Mouse (Mus musculus): ENCODE data around the gene Timm17b. TPM values are rescaled to one million over a fixed set of nuclear protein-coding genes. Genes with fewer than 3 reads are reported as not detected.

The Timm17b gene
- polyA plus RNA-seq, 1 experiment from 2014 or later, result 227 TPM

GRCm38 (mm10) chrX:7936874-7937273 lies 37.7 kb downstream of the Timm17b start:
- peaks cover 25% of the 10 kb centered on the region; the same call in 1 of the 2 replicates for H3K36me3 ChIP-seq (ENCODE audit: control insufficient read depth, insufficient read depth, low read length)
- H3K4me2 ChIP-seq (ENCODE audit: low read length), result no peak overlapping the region
- H3K9ac ChIP-seq (ENCODE audit: low read length), result no peak overlapping the region
- H3K27ac ChIP-seq (ENCODE audit: low read depth, low read length), result no peak overlapping the region
- no peaks in the 10 kb centered on the region for H3K4me1 ChIP-seq (ENCODE audit: control insufficient read depth, insufficient read depth, low read length)
- H3K4me3 ChIP-seq (ENCODE audit: low read depth, low read length), result no peak overlapping the region
- WGBS, result 66% methylated on average over 11 of the region's 11 CpGs
- ATAC-seq (no peak), DNase-seq (ENCODE audit: low spot score) (no peak)
- no peaks in the 10 kb centered on the region for H3K27me3 ChIP-seq (replicated peaks; ENCODE audit: control insufficient read depth, insufficient read depth, low read length)
- H3K9me3 ChIP-seq (replicated peaks; ENCODE audit: control insufficient read depth, low read length), result no peaks in the 10 kb centered on the region

GRCm38 (mm10) chrX:7937667-7938066 lies 38.5 kb downstream of the Timm17b start:
- no peak overlapping the region for H3K9ac ChIP-seq (ENCODE audit: low read length)
- H3K4me1 ChIP-seq (ENCODE audit: control insufficient read depth, insufficient read depth, low read length), result no peaks in the 10 kb centered on the region
- no peaks in the 10 kb centered on the region for H3K27me3 ChIP-seq (replicated peaks; ENCODE audit: control insufficient read depth, insufficient read depth, low read length)
- no peak overlapping the region for H3K27ac ChIP-seq (ENCODE audit: low read depth, low read length)
- WGBS, result 89% methylated on average over 6 of the region's 6 CpGs
- H3K36me3 ChIP-seq (ENCODE audit: control insufficient read depth, insufficient read depth, low read length), result peaks cover 20% of the 10 kb centered on the region; the same call in 1 of the 2 replicates
- no peak overlapping the region for H3K4me2 ChIP-seq (ENCODE audit: low read length)
- no peak overlapping the region for H3K4me3 ChIP-seq (ENCODE audit: low read depth, low read length)
- H3K9me3 ChIP-seq (replicated peaks; ENCODE audit: control insufficient read depth, low read length), result no peaks in the 10 kb centered on the region
- no peak for ATAC-seq
- no peak for DNase-seq (ENCODE audit: low spot score)

GRCm38 (mm10) chrX:7945618-7946017 lies 46.5 kb downstream of the Timm17b start:
- DNase-seq (ENCODE audit: low spot score), result no peak
- no peak overlapping the region for H3K4me2 ChIP-seq (ENCODE audit: low read length)
- no peak for ATAC-seq
- no peaks in the 10 kb centered on the region for H3K4me1 ChIP-seq (ENCODE audit: control insufficient read depth, insufficient read depth, low read length)
- H3K9ac ChIP-seq (ENCODE audit: low read length), result no peak overlapping the region
- no peaks in the 10 kb centered on the region for H3K9me3 ChIP-seq (replicated peaks; ENCODE audit: control insufficient read depth, low read length)
- no peak overlapping the region for H3K27ac ChIP-seq (ENCODE audit: low read depth, low read length)
- no peaks in the 10 kb centered on the region for H3K27me3 ChIP-seq (replicated peaks; ENCODE audit: control insufficient read depth, insufficient read depth, low read length)
- H3K4me3 ChIP-seq (ENCODE audit: low read depth, low read length), result no peak overlapping the region
- 85% methylated on average over 8 of the region's 8 CpGs for WGBS
- peaks cover 6% of the 10 kb centered on the region; the same call in 1 of the 2 replicates for H3K36me3 ChIP-seq (ENCODE audit: control insufficient read depth, insufficient read depth, low read length)

GRCm38 (mm10) chrX:7947108-7947899 lies 48.1 kb downstream of the Timm17b start, which contains the start of gene Hdac6:
Hdac6 (minus strand) TSS chrX:7947889.
- Histone ChIP-seq H3K9me3 (replicated peaks; ENCODE audit: control insufficient read depth, low read length) (no peaks in the 10 kb centered on the region), H3K36me3 (ENCODE audit: control insufficient read depth, insufficient read depth, low read length) (no peaks in the 10 kb centered on the region), H3K4me3 (ENCODE audit: low read depth, low read length) (peak within 1 kb of the TSS; percentile 44), H3K27ac (ENCODE audit: low read depth, low read length) (peak within 1 kb of the TSS; percentile 36; the same call in 1 of the 2 replicates), H3K9ac (ENCODE audit: low read length) (peak within 1 kb of the TSS; percentile 60), H3K4me1 (ENCODE audit: control insufficient read depth, insufficient read depth, low read length) (no peaks in the 10 kb centered on the region), H3K27me3 (replicated peaks; ENCODE audit: control insufficient read depth, insufficient read depth, low read length) (no peaks in the 10 kb centered on the region), H3K4me2 (ENCODE audit: low read length) (peak within 1 kb of the TSS; percentile 58)
- ATAC-seq (peak; percentile 99), DNase-seq (ENCODE audit: low spot score) (no peak)
- 31% methylated on average over 37 of the region's 37 CpGs for WGBS

GRCm38 (mm10) chrX:7947900-7948492 lies 48.8 kb downstream of the Timm17b start:
- H3K27me3 ChIP-seq (replicated peaks; ENCODE audit: control insufficient read depth, insufficient read depth, low read length), result no peaks in the 10 kb centered on the region
- peak overlapping the region; percentile 49 for H3K9ac ChIP-seq (ENCODE audit: low read length)
- DNase-seq (ENCODE audit: low spot score), result peak; percentile 96
- no peaks in the 10 kb centered on the region for H3K9me3 ChIP-seq (replicated peaks; ENCODE audit: control insufficient read depth, low read length)
- peak overlapping the region; percentile 9; the same call in 1 of the 2 replicates for H3K27ac ChIP-seq (ENCODE audit: low read depth, low read length)
- no peaks in the 10 kb centered on the region for H3K4me1 ChIP-seq (ENCODE audit: control insufficient read depth, insufficient read depth, low read length)
- H3K4me2 ChIP-seq (ENCODE audit: low read length), result peak overlapping the region; percentile 41
- ATAC-seq, result no peak; the same call in 1 of the 2 replicates
- H3K36me3 ChIP-seq (ENCODE audit: control insufficient read depth, insufficient read depth, low read length), result no peaks in the 10 kb centered on the region
- H3K4me3 ChIP-seq (ENCODE audit: low read depth, low read length), result peak overlapping the region; percentile 44
- 29% methylated on average over 38 of the region's 38 CpGs for WGBS

GRCm38 (mm10) chrX:7950091-7950490 lies 50.9 kb downstream of the Timm17b start:
- Histone ChIP-seq H3K36me3 (ENCODE audit: control insufficient read depth, insufficient read depth, low read length) (no peaks in the 10 kb centered on the region), H3K27me3 (replicated peaks; ENCODE audit: control insufficient read depth, insufficient read depth, low read length) (no peaks in the 10 kb centered on the region), H3K9me3 (replicated peaks; ENCODE audit: control insufficient read depth, low read length) (no peaks in the 10 kb centered on the region), H3K27ac (ENCODE audit: low read depth, low read length) (no peak overlapping the region), H3K4me2 (ENCODE audit: low read length) (no peak overlapping the region), H3K9ac (ENCODE audit: low read length) (no peak overlapping the region), H3K4me3 (ENCODE audit: low read depth, low read length) (no peak overlapping the region), H3K4me1 (ENCODE audit: control insufficient read depth, insufficient read depth, low read length) (no peaks in the 10 kb centered on the region)
- WGBS, result 89% methylated on average over 7 of the region's 7 CpGs
- DNase-seq (ENCODE audit: low spot score), result no peak
- no peak for ATAC-seq

Other genes with a start within 250 kb of the Timm17b start
- 0.94 and 1.6 TPM in 2 replicates for gene Prickle3, start 242.1 kb upstream of the Timm17b start, polyA plus RNA-seq (2014; fragmentation: Nextera tagmentation; extraction: Ambion mirVana)
- 38.4 and 51.5 TPM in 2 replicates for gene Plp2, start 228.0 kb upstream of the Timm17b start, polyA plus RNA-seq (2014; fragmentation: Nextera tagmentation; extraction: Ambion mirVana)
- gene Magix, start 218.1 kb upstream of the Timm17b start, polyA plus RNA-seq (2014; fragmentation: Nextera tagmentation; extraction: Ambion mirVana), result 0.13 TPM in 1 of 2 replicates, not detected in the other
- gene Gpkow, start 202.2 kb upstream of the Timm17b start, polyA plus RNA-seq (2014; fragmentation: Nextera tagmentation; extraction: Ambion mirVana), result 56.2 and 57.4 TPM in 2 replicates
- gene Wdr45, start 185.0 kb upstream of the Timm17b start, polyA plus RNA-seq (2014; fragmentation: Nextera tagmentation; extraction: Ambion mirVana), result 30.2 and 31.3 TPM in 2 replicates
- gene Gm45208, start 177.1 kb upstream of the Timm17b start, polyA plus RNA-seq (2014; fragmentation: Nextera tagmentation; extraction: Ambion mirVana), result not detected in 2 replicates
- 139 and 145 TPM in 2 replicates for gene Praf2, start 170.9 kb upstream of the Timm17b start, polyA plus RNA-seq (2014; fragmentation: Nextera tagmentation; extraction: Ambion mirVana)
- gene Ccdc120, start 148.5 kb upstream of the Timm17b start, polyA plus RNA-seq (2014; fragmentation: Nextera tagmentation; extraction: Ambion mirVana), result 43.8 and 45.3 TPM in 2 replicates
- 16.1 and 23.9 TPM in 2 replicates for gene Tfe3, start 136.8 kb upstream of the Timm17b start, polyA plus RNA-seq (2014; fragmentation: Nextera tagmentation; extraction: Ambion mirVana)
- gene Gripap1, start 109.6 kb upstream of the Timm17b start, polyA plus RNA-seq (2014; fragmentation: Nextera tagmentation; extraction: Ambion mirVana), result 44.0 and 50.4 TPM in 2 replicates
- gene Kcnd1, start 77.1 kb upstream of the Timm17b start, polyA plus RNA-seq (2014; fragmentation: Nextera tagmentation; extraction: Ambion mirVana), result 1.3 and 1.6 TPM in 2 replicates
- 31.8 and 36.9 TPM in 2 replicates for gene Otud5, start 58.0 kb upstream of the Timm17b start, polyA plus RNA-seq (2014; fragmentation: Nextera tagmentation; extraction: Ambion mirVana)
- gene Pim2, start 21.1 kb upstream of the Timm17b start, polyA plus RNA-seq (2014; fragmentation: Nextera tagmentation; extraction: Ambion mirVana), result 11.3 and 15.1 TPM in 2 replicates
- 17.1 and 17.8 TPM in 2 replicates for gene Slc35a2, start 15.3 kb upstream of the Timm17b start, polyA plus RNA-seq (2014; fragmentation: Nextera tagmentation; extraction: Ambion mirVana)
- gene Pqbp1, start 88 bp upstream of the Timm17b start, polyA plus RNA-seq (2014; fragmentation: Nextera tagmentation; extraction: Ambion mirVana), result 144 and 172 TPM in 2 replicates
- not detected in 2 replicates for gene Gm10491, start 8.5 kb downstream of the Timm17b start, polyA plus RNA-seq (2014; fragmentation: Nextera tagmentation; extraction: Ambion mirVana)
- not detected in 2 replicates for gene Gm10490, start 10.2 kb downstream of the Timm17b start, polyA plus RNA-seq (2014; fragmentation: Nextera tagmentation; extraction: Ambion mirVana)
- gene Pcsk1n, start 20.5 kb downstream of the Timm17b start, polyA plus RNA-seq (2014; fragmentation: Nextera tagmentation; extraction: Ambion mirVana), result 84.4 and 111 TPM in 2 replicates
- gene Eras, start 29.2 kb downstream of the Timm17b start, polyA plus RNA-seq (2014; fragmentation: Nextera tagmentation; extraction: Ambion mirVana), result not detected in 2 replicates
- gene Hdac6, start 48.5 kb downstream of the Timm17b start, polyA plus RNA-seq (2014; fragmentation: Nextera tagmentation; extraction: Ambion mirVana), result 43.3 and 50.4 TPM in 2 replicates
- gene Gata1, start 78.7 kb downstream of the Timm17b start, polyA plus RNA-seq (2014; fragmentation: Nextera tagmentation; extraction: Ambion mirVana), result 0.11 and 0.19 TPM in 2 replicates
- gene Glod5, start 119.1 kb downstream of the Timm17b start, polyA plus RNA-seq (2014; fragmentation: Nextera tagmentation; extraction: Ambion mirVana), result 0.46 TPM in 1 of 2 replicates, not detected in the other
- gene Suv39h1, start 175.4 kb downstream of the Timm17b start, polyA plus RNA-seq (2014; fragmentation: Nextera tagmentation; extraction: Ambion mirVana), result 42.8 and 47.7 TPM in 2 replicates
- 0.15 and 0.33 TPM in 2 replicates for gene Was, start 191.1 kb downstream of the Timm17b start, polyA plus RNA-seq (2014; fragmentation: Nextera tagmentation; extraction: Ambion mirVana)
- 35.2 and 43.2 TPM in 2 replicates for gene Wdr13, start 233.5 kb downstream of the Timm17b start, polyA plus RNA-seq (2014; fragmentation: Nextera tagmentation; extraction: Ambion mirVana)
- 388 and 477 TPM in 2 replicates for gene Rbm3, start 246.5 kb downstream of the Timm17b start, polyA plus RNA-seq (2014; fragmentation: Nextera tagmentation; extraction: Ambion mirVana)